Mouse (Mus musculus) midbrain, embryonic 14.5 days (tissue): ENCODE measurements around the gene Tead4. TPM values are rescaled to one million over a fixed set of nuclear protein-coding genes. Genes with fewer than 3 reads are reported as not detected.
A peak's percentile ranks its signal among the peaks of the same experiment; 100 is the strongest.

ENCODE experiments used
- ATAC-seq: fragments of 200-750 bp; cut with Nextera tagmentation; 2 replicates; pipeline ENCODE4 v1.8.0; 2017; ENCODE audit warnings: moderate number of reproducible peaks, moderate library complexity; ENCODE audit not compliant: low FRiP score, low TSS enrichment
- DNase-seq: peaks from one replicate; pipeline ENCODE4 v3.0.0-alpha.2; 2015
- H3K27ac ChIP-seq: fragments of 300-500 bp; sonication (generic); replicated peaks from 2 replicates; pipeline ENCODE4 v1.5.1; 2014; ENCODE audit warnings: mild to moderate bottlenecking, low read depth, low read length, moderate library complexity
- H3K27me3 ChIP-seq: fragments of 300-500 bp; sonication (generic); 2 replicates; pipeline ENCODE4 v1.6.1; 2014; ENCODE audit warnings: low read length, control low read depth, mixed read lengths; ENCODE audit not compliant: control insufficient read depth, insufficient read depth
- H3K36me3 ChIP-seq: fragments of 300-500 bp; sonication (generic); 2 replicates; pipeline ENCODE4 v1.6.1; 2014; ENCODE audit warnings: low read length, control low read depth; ENCODE audit not compliant: control insufficient read depth, insufficient read depth
- H3K4me1 ChIP-seq: fragments of 300-500 bp; sonication (generic); 2 replicates; pipeline ENCODE4 v1.6.1; 2014; ENCODE audit warnings: mild to moderate bottlenecking, antibody characterized with exemption, low read length, control low read depth; ENCODE audit not compliant: control insufficient read depth, insufficient read depth
- H3K4me2 ChIP-seq: fragments of 300-500 bp; sonication (generic); 2 replicates; pipeline ENCODE4 v1.6.1; 2014; ENCODE audit warnings: mild to moderate bottlenecking, low read length, moderate library complexity
- H3K4me3 ChIP-seq: fragments of 300-500 bp; sonication (generic); replicated peaks from 2 replicates; pipeline ENCODE4 v1.5.1; 2014; ENCODE audit warnings: low read depth, low read length
- H3K9ac ChIP-seq: fragments of 300-500 bp; sonication (generic); replicated peaks from 2 replicates; pipeline ENCODE4 v1.6.1; 2014; ENCODE audit warnings: mild to moderate bottlenecking, low read length, moderate library complexity
- H3K9me3 ChIP-seq: fragments of 300-500 bp; sonication (generic); 2 replicates; pipeline ENCODE4 v1.6.1; 2016; ENCODE audit warnings: low read length, control low read depth, mixed read lengths; ENCODE audit not compliant: control insufficient read depth
- WGBS: fragments of 180-500 bp; shearing (Covaris S2); extraction: QIAGEN DNeasy Blood & Tissue Kit; methylation state at CpG from one replicate; pipeline ENCODE4 v1.1.7; 2014; 5-methylcytosine and 5-hydroxymethylcytosine counted together
- polyA plus RNA-seq: library from polyadenylated mRNA; unstranded; fragments of >200 nt; fragmentation: Nextera tagmentation; extraction: Ambion mirVana; gene quantifications from 2 replicates; pipeline ENCODE4 v1.2.1, GENCODE M21; 2014

Gene Tead4
- 0.19 and 0.55 TPM in 2 replicates for polyA plus RNA-seq

GRCm38 (mm10) chr6:128300134-128301001 lies at the start of gene Tead4:
Gene Tead4 (minus strand): TSS chr6:128300823.
- peak within 1 kb of the TSS; percentile 100 for H3K4me2 ChIP-seq
- peaks cover 46% of the 10 kb centered on the region for H3K27me3 ChIP-seq
- H3K9me3 ChIP-seq: no peaks in the 10 kb centered on the region
- H3K36me3 ChIP-seq: no peaks in the 10 kb centered on the region
- H3K9ac ChIP-seq: peak within 1 kb of the TSS; percentile 56
- ATAC-seq (peak; percentile 38; the same call in 1 of the 2 replicates), DNase-seq (peak; percentile 61)
- peak within 1 kb of the TSS; percentile 62 for H3K4me3 ChIP-seq
- peaks cover 8% of the 10 kb centered on the region; the same call in 1 of the 2 replicates for H3K4me1 ChIP-seq
- H3K27ac ChIP-seq: no peak within 1 kb of the TSS
- whole genome bisulfite sequencing: under 1% methylated on average over 79 of the region's 81 CpGs

- Histone ChIP-seq H3K4me1 (peaks cover 9% of the 10 kb centered on the region), H3K9me3 (no peaks in the 10 kb centered on the region), H3K27ac (no peak overlapping the region), H3K4me3 (no peak overlapping the region), H3K9ac (no peak overlapping the region), H3K4me2 (no peak overlapping the region), H3K36me3 (peaks cover 8% of the 10 kb centered on the region; the same call in 1 of the 2 replicates), H3K27me3 (no peaks in the 10 kb centered on the region)
- no peak for DNase-seq
- WGBS: 42% methylated on average over 7 of the region's 7 CpGs
- ATAC-seq: no peak
Measured at GRCm38 (mm10) chr6:128349711-128350110, 49.1 kb upstream of the Tead4 start.

GRCm38 (mm10) chr6:128346782-128347181 lies 46.2 kb upstream of the Tead4 start:
- 95% methylated on average over 6 of the region's 6 CpGs for WGBS
- H3K4me1 ChIP-seq: no peaks in the 10 kb centered on the region
- ATAC-seq: no peak

GRCm38 (mm10) chr6:128345623-128346022 lies 45.0 kb upstream of the Tead4 start:
- no peak overlapping the region for H3K9ac ChIP-seq
- ATAC-seq: no peak
- no peaks in the 10 kb centered on the region for H3K9me3 ChIP-seq
- no peak overlapping the region for H3K4me2 ChIP-seq
- no peak overlapping the region for H3K4me3 ChIP-seq
- H3K27me3 ChIP-seq: no peaks in the 10 kb centered on the region
- no peak for DNase-seq
- H3K27ac ChIP-seq: no peak overlapping the region
- WGBS: 94% methylated on average over 10 of the region's 10 CpGs
- H3K36me3 ChIP-seq: peaks cover 17% of the 10 kb centered on the region
- no peaks in the 10 kb centered on the region for H3K4me1 ChIP-seq

More at GRCm38 (mm10) chr6:128346782-128347181, 46.2 kb upstream of the Tead4 start:
- DNase-seq: no peak
- H3K27ac ChIP-seq: no peak overlapping the region
- H3K9ac ChIP-seq: no peak overlapping the region
- H3K36me3 ChIP-seq: peaks cover 18% of the 10 kb centered on the region; the same call in 1 of the 2 replicates
- no peaks in the 10 kb centered on the region for H3K9me3 ChIP-seq
- H3K27me3 ChIP-seq: no peaks in the 10 kb centered on the region
- no peak overlapping the region for H3K4me3 ChIP-seq
- H3K4me2 ChIP-seq: no peak overlapping the region

- peaks cover 13% of the 10 kb centered on the region for H3K36me3 ChIP-seq
- H3K9ac ChIP-seq: no peak overlapping the region
- DNase-seq (no peak), ATAC-seq (no peak)
- H3K9me3 ChIP-seq: no peaks in the 10 kb centered on the region
- H3K4me1 ChIP-seq: no peaks in the 10 kb centered on the region
- 96% methylated on average over 11 of the region's 11 CpGs for whole genome bisulfite sequencing
- no peak overlapping the region for H3K27ac ChIP-seq
- H3K4me2 ChIP-seq: no peak overlapping the region
- no peaks in the 10 kb centered on the region for H3K27me3 ChIP-seq
- no peak overlapping the region for H3K4me3 ChIP-seq
Measured at GRCm38 (mm10) chr6:128341956-128342723, 41.5 kb upstream of the Tead4 start.

GRCm38 (mm10) chr6:128338876-128339275 lies 38.3 kb upstream of the Tead4 start:
- no peak overlapping the region for H3K9ac ChIP-seq
- H3K9me3 ChIP-seq: no peaks in the 10 kb centered on the region
- 51% methylated on average over 5 of the region's 5 CpGs for WGBS
- peak; percentile 27 for DNase-seq
- H3K36me3 ChIP-seq: peaks cover 23% of the 10 kb centered on the region
- H3K4me2 ChIP-seq: no peak overlapping the region
- ATAC-seq: no peak
- H3K4me3 ChIP-seq: no peak overlapping the region
- H3K27me3 ChIP-seq: no peaks in the 10 kb centered on the region
- no peak overlapping the region for H3K27ac ChIP-seq
- no peaks in the 10 kb centered on the region for H3K4me1 ChIP-seq

- H3K36me3 ChIP-seq: peaks cover 30% of the 10 kb centered on the region
- WGBS: 88% methylated on average over 7 of the region's 7 CpGs
- no peak overlapping the region for H3K9ac ChIP-seq
- no peak overlapping the region for H3K27ac ChIP-seq
- no peak for ATAC-seq
- no peaks in the 10 kb centered on the region for H3K9me3 ChIP-seq
- H3K4me2 ChIP-seq: no peak overlapping the region
- H3K4me3 ChIP-seq: no peak overlapping the region
- DNase-seq: no peak
- H3K27me3 ChIP-seq: no peaks in the 10 kb centered on the region
- H3K4me1 ChIP-seq: no peaks in the 10 kb centered on the region
Measured at GRCm38 (mm10) chr6:128337467-128337866, 36.8 kb upstream of the Tead4 start.

- Histone ChIP-seq H3K9ac (0 out of 2 replicates have a peak overlapping the region, but pooled peaks have one; percentile 7), H3K36me3 (peaks cover 38% of the 10 kb centered on the region), H3K4me3 (no peak overlapping the region), H3K9me3 (peaks cover 11% of the 10 kb centered on the region; the same call in 1 of the 2 replicates), H3K4me2 (no peak overlapping the region), H3K27me3 (no peaks in the 10 kb centered on the region), H3K4me1 (no peaks in the 10 kb centered on the region), H3K27ac (no peak overlapping the region)
- WGBS: 19% methylated on average over 12 of the region's 12 CpGs
- peak; percentile 80; the same call in 1 of the 2 replicates for ATAC-seq
- peak; percentile 87 for DNase-seq
Measured at GRCm38 (mm10) chr6:128334397-128335124, 33.9 kb upstream of the Tead4 start.
